Mouse (Mus musculus): ENCODE measurements around the gene Pih1d1. TPM values are rescaled to one million over a fixed set of nuclear protein-coding genes. Genes with fewer than 3 reads are reported as not detected.
"Not testable (repeated sequence)": the region's sequence is repeated elsewhere in the genome, so short reads cannot be mapped to it uniquely, and the experiment has no call there.

The Pih1d1 gene
- polyA plus RNA-seq, 1 experiment: 80.3 TPM

- Histone ChIP-seq H3K27ac (ENCODE audit: insufficient read depth, low read depth, low read length) (no peak overlapping the region), H3K36me3 (ENCODE audit: control insufficient read depth, insufficient read depth, low read length) (peaks cover 14% of the 10 kb centered on the region; the same call in 1 of the 2 replicates), H3K27me3 (replicated peaks; ENCODE audit: control insufficient read depth, insufficient read depth, low read length) (no peaks in the 10 kb centered on the region), H3K4me3 (ENCODE audit: insufficient read depth, low read depth, low read length) (peak overlapping the region; percentile 91), H3K4me1 (ENCODE audit: control insufficient read depth, insufficient read depth, low read length) (peaks cover 18% of the 10 kb centered on the region)
- WGBS: 72% methylated on average over 15 of the region's 15 CpGs
- no peak for DNase-seq
- TF ChIP-seq CTCF (conservative IDR thresholded peaks at IDR 0.05; ENCODE audit: insufficient read depth, insufficient read length, low read depth, low read length) (no peak), POLR2A (IDR thresholded peaks at IDR 0.05; ENCODE audit: low read depth, low read length) (no peak)
Observed at GRCm38 (mm10) chr7:45122561-45123185, 31.4 kb upstream of the Pih1d1 start.

- Histone ChIP-seq H3K4me3 (ENCODE audit: insufficient read depth, low read depth, low read length) (peak overlapping the region; percentile 91), H3K4me1 (ENCODE audit: control insufficient read depth, insufficient read depth, low read length) (peaks cover 18% of the 10 kb centered on the region)
Observed at GRCm38 (mm10) chr7:45123186-45123570, 30.9 kb upstream of the Pih1d1 start.

GRCm38 (mm10) chr7:45124224-45125143, 29.6 kb upstream of the Pih1d1 start, which contains the start of gene Rps11:
Gene Rps11 (minus strand): TSS chr7:45124439.
- TF ChIP-seq CTCF (conservative IDR thresholded peaks at IDR 0.05; ENCODE audit: insufficient read depth, insufficient read length, low read depth, low read length): 0 out of 2 replicates have a peak, but pooled peaks have one; percentile 2
- TF ChIP-seq POLR2A (IDR thresholded peaks at IDR 0.05; ENCODE audit: low read depth, low read length): peak; percentile 66
- Histone ChIP-seq H3K4me3 (ENCODE audit: insufficient read depth, low read depth, low read length) (peak within 1 kb of the TSS; percentile 91), H3K27ac (ENCODE audit: insufficient read depth, low read depth, low read length) (peak within 1 kb of the TSS; percentile 92), H3K36me3 (ENCODE audit: control insufficient read depth, insufficient read depth, low read length) (peaks cover 14% of the 10 kb centered on the region; the same call in 1 of the 2 replicates), H3K27me3 (replicated peaks; ENCODE audit: control insufficient read depth, insufficient read depth, low read length) (no peaks in the 10 kb centered on the region), H3K4me1 (ENCODE audit: control insufficient read depth, insufficient read depth, low read length) (peaks cover 20% of the 10 kb centered on the region)
- peak; percentile 100 for DNase-seq
- 2% methylated on average over 59 of the region's 59 CpGs for WGBS

More at GRCm38 (mm10) chr7:45123186-45123570, 30.9 kb upstream of the Pih1d1 start:
- H3K36me3 ChIP-seq (ENCODE audit: control insufficient read depth, insufficient read depth, low read length): peaks cover 14% of the 10 kb centered on the region; the same call in 1 of the 2 replicates
- WGBS: 10% methylated on average over 12 of the region's 12 CpGs
- 0 out of 2 replicates have a peak overlapping the region, but pooled peaks have one; percentile 92 for H3K27ac ChIP-seq (ENCODE audit: insufficient read depth, low read depth, low read length)
- TF ChIP-seq CTCF (conservative IDR thresholded peaks at IDR 0.05; ENCODE audit: insufficient read depth, insufficient read length, low read depth, low read length) (no peak), POLR2A (IDR thresholded peaks at IDR 0.05; ENCODE audit: low read depth, low read length) (no peak)
- no peaks in the 10 kb centered on the region for H3K27me3 ChIP-seq (replicated peaks; ENCODE audit: control insufficient read depth, insufficient read depth, low read length)
- DNase-seq: no peak

- no peak for TF ChIP-seq POLR2A (IDR thresholded peaks at IDR 0.05; ENCODE audit: low read depth, low read length)
- no peak for TF ChIP-seq CTCF (conservative IDR thresholded peaks at IDR 0.05; ENCODE audit: insufficient read depth, insufficient read length, low read depth, low read length)
- Histone ChIP-seq H3K27ac (ENCODE audit: insufficient read depth, low read depth, low read length) (no peak overlapping the region), H3K27me3 (replicated peaks; ENCODE audit: control insufficient read depth, insufficient read depth, low read length) (no peaks in the 10 kb centered on the region), H3K4me3 (ENCODE audit: insufficient read depth, low read depth, low read length) (no peak overlapping the region), H3K36me3 (ENCODE audit: control insufficient read depth, insufficient read depth, low read length) (peaks cover 14% of the 10 kb centered on the region; the same call in 1 of the 2 replicates), H3K4me1 (ENCODE audit: control insufficient read depth, insufficient read depth, low read length) (peaks cover 23% of the 10 kb centered on the region)
- DNase-seq: no peak
- 45% methylated on average over 7 of the region's 7 CpGs for WGBS
Observed at GRCm38 (mm10) chr7:45125144-45125600, 28.9 kb upstream of the Pih1d1 start.

- not testable (repeated sequence) for H3K27me3 ChIP-seq (replicated peaks; ENCODE audit: control insufficient read depth, insufficient read depth, low read length); DNase-seq; H3K27ac ChIP-seq (ENCODE audit: insufficient read depth, low read depth, low read length); H3K4me3 ChIP-seq (ENCODE audit: insufficient read depth, low read depth, low read length)
- H3K4me1 ChIP-seq (ENCODE audit: control insufficient read depth, insufficient read depth, low read length): peaks cover 23% of the 10 kb centered on the region
- peaks cover 14% of the 10 kb centered on the region; the same call in 1 of the 2 replicates for H3K36me3 ChIP-seq (ENCODE audit: control insufficient read depth, insufficient read depth, low read length)
- 76% methylated on average over 5 of the region's 5 CpGs for WGBS
Observed at GRCm38 (mm10) chr7:45125649-45126048, 28.5 kb upstream of the Pih1d1 start.

GRCm38 (mm10) chr7:45126147-45126843, 27.8 kb upstream of the Pih1d1 start:
- Histone ChIP-seq H3K27ac (ENCODE audit: insufficient read depth, low read depth, low read length) (no peak overlapping the region), H3K4me3 (ENCODE audit: insufficient read depth, low read depth, low read length) (no peak overlapping the region), H3K27me3 (replicated peaks; ENCODE audit: control insufficient read depth, insufficient read depth, low read length) (no peaks in the 10 kb centered on the region), H3K36me3 (ENCODE audit: control insufficient read depth, insufficient read depth, low read length) (peaks cover 14% of the 10 kb centered on the region; the same call in 1 of the 2 replicates), H3K4me1 (ENCODE audit: control insufficient read depth, insufficient read depth, low read length) (peaks cover 23% of the 10 kb centered on the region)
- no peak for TF ChIP-seq POLR2A (IDR thresholded peaks at IDR 0.05; ENCODE audit: low read depth, low read length)
- TF ChIP-seq CTCF (conservative IDR thresholded peaks at IDR 0.05; ENCODE audit: insufficient read depth, insufficient read length, low read depth, low read length): no peak
- no peak for DNase-seq
- 73% methylated on average over 17 of the region's 17 CpGs for WGBS
